Mouse (Mus musculus): ENCODE measurements at regions not wholly inside any gene's neighbourhood (a gene's known extent, or its start where the extent isn't known, plus 50 kb on each side); places are given as distances from the start of the nearest gene placed in this dataset.
A peak's percentile ranks its signal among the peaks of the same experiment; 100 is the strongest.
"Not testable (repeated sequence)": the region's sequence is repeated elsewhere in the genome, so short reads cannot be mapped to it uniquely, and the experiment has no call there.

- H3K4me1 ChIP-seq = no peaks in the 10 kb centered on the region
- WGBS = 63% methylated on average over 5 of the region's 5 CpGs
Observed at GRCm38 (mm10) chr8:96042335-96042734, 154.0 kb upstream of the Got2 start.

GRCm38 (mm10) chr8:96040216-96040615, 151.9 kb upstream of the Got2 start:
- H3K36me3 ChIP-seq = no peaks in the 10 kb centered on the region
- no peak overlapping the region for H3K27ac ChIP-seq (replicated peaks)
- 75% methylated on average over 1 of the region's 1 CpGs for WGBS
- DNase-seq (ENCODE audit: low spot score) = no peak
- H3K9me3 ChIP-seq (replicated peaks) = no peaks in the 10 kb centered on the region
- no peaks in the 10 kb centered on the region for H3K27me3 ChIP-seq (ENCODE audit: low read depth, poor library complexity, severe bottlenecking)
- H3K4me1 ChIP-seq = no peaks in the 10 kb centered on the region
- H3K4me3 ChIP-seq = no peak overlapping the region

More at GRCm38 (mm10) chr8:96042335-96042734, 154.0 kb upstream of the Got2 start:
- Histone ChIP-seq H3K9me3 (replicated peaks) (no peaks in the 10 kb centered on the region), H3K4me3 (no peak overlapping the region), H3K27me3 (ENCODE audit: low read depth, poor library complexity, severe bottlenecking) (no peaks in the 10 kb centered on the region), H3K27ac (replicated peaks) (no peak overlapping the region), H3K36me3 (no peaks in the 10 kb centered on the region)
- DNase-seq (ENCODE audit: low spot score) = no peak

GRCm38 (mm10) chr8:96018742-96019141, 130.4 kb upstream of the Got2 start:
- WGBS = 90% methylated on average over 3 of the region's 3 CpGs
- not testable (repeated sequence) for H3K9me3 ChIP-seq (replicated peaks); H3K27me3 ChIP-seq (ENCODE audit: low read depth, poor library complexity, severe bottlenecking); H3K36me3 ChIP-seq; H3K27ac ChIP-seq (replicated peaks); DNase-seq (ENCODE audit: low spot score); H3K4me3 ChIP-seq; H3K4me1 ChIP-seq

- H3K4me1 ChIP-seq = no peaks in the 10 kb centered on the region
- no peak overlapping the region for H3K27ac ChIP-seq (replicated peaks)
- H3K27me3 ChIP-seq (ENCODE audit: low read depth, poor library complexity, severe bottlenecking) = no peaks in the 10 kb centered on the region
- H3K9me3 ChIP-seq (replicated peaks) = no peaks in the 10 kb centered on the region
- H3K4me3 ChIP-seq = no peak overlapping the region
- no peaks in the 10 kb centered on the region for H3K36me3 ChIP-seq
- no peak for DNase-seq (ENCODE audit: low spot score)
- 71% methylated on average over 1 of the region's 1 CpGs for WGBS
Observed at GRCm38 (mm10) chr8:96012002-96012401, 123.7 kb upstream of the Got2 start.

GRCm38 (mm10) chr8:95991826-95992463, 103.6 kb upstream of the Got2 start:
- H3K4me1 ChIP-seq = peaks cover 7% of the 10 kb centered on the region
- 85% methylated on average over 8 of the region's 8 CpGs for WGBS

GRCm38 (mm10) chr8:95988616-95989380, 100.5 kb upstream of the Got2 start:
- H3K36me3 ChIP-seq = no peaks in the 10 kb centered on the region
- no peak overlapping the region for H3K4me3 ChIP-seq
- no peaks in the 10 kb centered on the region for H3K9me3 ChIP-seq (replicated peaks)
- H3K4me1 ChIP-seq = peaks cover 16% of the 10 kb centered on the region
- peaks cover 22% of the 10 kb centered on the region; the same call in 1 of the 2 replicates for H3K27me3 ChIP-seq (ENCODE audit: low read depth, poor library complexity, severe bottlenecking)
- 92% methylated on average over 4 of the region's 4 CpGs for WGBS
- no peak for DNase-seq (ENCODE audit: low spot score)
- no peak overlapping the region for H3K27ac ChIP-seq (replicated peaks)

More at GRCm38 (mm10) chr8:95991826-95992463, 103.6 kb upstream of the Got2 start:
- Histone ChIP-seq H3K27me3 (ENCODE audit: low read depth, poor library complexity, severe bottlenecking) (peaks cover 15% of the 10 kb centered on the region; the same call in 1 of the 2 replicates), H3K9me3 (replicated peaks) (no peaks in the 10 kb centered on the region), H3K4me3 (no peak overlapping the region), H3K27ac (replicated peaks) (no peak overlapping the region), H3K36me3 (no peaks in the 10 kb centered on the region)
- no peak for DNase-seq (ENCODE audit: low spot score)

GRCm38 (mm10) chr8:95987011-95987440, 98.7 kb upstream of the Got2 start:
- Histone ChIP-seq H3K4me3 (peak overlapping the region; percentile 46), H3K4me1 (peaks cover 16% of the 10 kb centered on the region), H3K9me3 (replicated peaks) (no peaks in the 10 kb centered on the region), H3K27ac (replicated peaks) (peak overlapping the region; percentile 63), H3K27me3 (ENCODE audit: low read depth, poor library complexity, severe bottlenecking) (peaks cover 22% of the 10 kb centered on the region; the same call in 1 of the 2 replicates), H3K36me3 (no peaks in the 10 kb centered on the region)
- 6% methylated on average over 10 of the region's 10 CpGs for WGBS
- DNase-seq (ENCODE audit: low spot score) = peak; percentile 42

- H3K27me3 ChIP-seq (ENCODE audit: low read depth, poor library complexity, severe bottlenecking) = peaks cover 22% of the 10 kb centered on the region; the same call in 1 of the 2 replicates
- WGBS = 22% methylated on average over 3 of the region's 3 CpGs
- H3K4me1 ChIP-seq = peaks cover 17% of the 10 kb centered on the region
- no peak for DNase-seq (ENCODE audit: low spot score)
- H3K36me3 ChIP-seq = no peaks in the 10 kb centered on the region
- no peaks in the 10 kb centered on the region for H3K9me3 ChIP-seq (replicated peaks)
- peak overlapping the region; percentile 63; the same call in 1 of the 2 replicates for H3K27ac ChIP-seq (replicated peaks)
- H3K4me3 ChIP-seq = peak overlapping the region; percentile 46
Observed at GRCm38 (mm10) chr8:95986410-95986809, 98.1 kb upstream of the Got2 start.

- peaks cover 28% of the 10 kb centered on the region for H3K4me1 ChIP-seq
- no peak overlapping the region for H3K27ac ChIP-seq (replicated peaks)
- H3K36me3 ChIP-seq = no peaks in the 10 kb centered on the region
- H3K27me3 ChIP-seq (ENCODE audit: low read depth, poor library complexity, severe bottlenecking) = peaks cover 22% of the 10 kb centered on the region; the same call in 1 of the 2 replicates
- WGBS = 79% methylated on average over 2 of the region's 2 CpGs
- H3K4me3 ChIP-seq = no peak overlapping the region
- no peaks in the 10 kb centered on the region for H3K9me3 ChIP-seq (replicated peaks)
- DNase-seq (ENCODE audit: low spot score) = no peak
Observed at GRCm38 (mm10) chr8:95983690-95984089, 95.3 kb upstream of the Got2 start.

- Histone ChIP-seq H3K9me3 (replicated peaks) (no peaks in the 10 kb centered on the region), H3K27ac (replicated peaks) (no peak overlapping the region), H3K36me3 (no peaks in the 10 kb centered on the region), H3K27me3 (ENCODE audit: low read depth, poor library complexity, severe bottlenecking) (peaks cover 8% of the 10 kb centered on the region; the same call in 1 of the 2 replicates), H3K4me1 (peaks cover 13% of the 10 kb centered on the region), H3K4me3 (no peak overlapping the region)
- no peak for DNase-seq (ENCODE audit: low spot score)
- 37% methylated on average over 2 of the region's 2 CpGs for WGBS
Observed at GRCm38 (mm10) chr8:95980405-95980804, 92.1 kb upstream of the Got2 start.

- Histone ChIP-seq H3K4me1 (peaks cover 13% of the 10 kb centered on the region), H3K36me3 (no peaks in the 10 kb centered on the region), H3K27me3 (ENCODE audit: low read depth, poor library complexity, severe bottlenecking) (no peaks in the 10 kb centered on the region), H3K27ac (replicated peaks) (no peak overlapping the region), H3K4me3 (no peak overlapping the region), H3K9me3 (replicated peaks) (no peaks in the 10 kb centered on the region)
- DNase-seq (ENCODE audit: low spot score) = no peak
- WGBS = 57% methylated on average over 6 of the region's 6 CpGs
Observed at GRCm38 (mm10) chr8:95979223-95979622, 90.9 kb upstream of the Got2 start.

- 26% methylated on average over 4 of the region's 4 CpGs for WGBS
- no peak for DNase-seq (ENCODE audit: low spot score)
- no peaks in the 10 kb centered on the region for H3K27me3 ChIP-seq (ENCODE audit: low read depth, poor library complexity, severe bottlenecking)
- H3K27ac ChIP-seq (replicated peaks) = no peak overlapping the region
- H3K9me3 ChIP-seq (replicated peaks) = no peaks in the 10 kb centered on the region
- H3K36me3 ChIP-seq = no peaks in the 10 kb centered on the region
- no peaks in the 10 kb centered on the region for H3K4me1 ChIP-seq
- no peak overlapping the region for H3K4me3 ChIP-seq
Observed at GRCm38 (mm10) chr8:95974889-95975288, 86.5 kb upstream of the Got2 start.

- H3K9me3 ChIP-seq (replicated peaks) = no peaks in the 10 kb centered on the region
- H3K27me3 ChIP-seq (ENCODE audit: low read depth, poor library complexity, severe bottlenecking) = no peaks in the 10 kb centered on the region
- no peak for DNase-seq (ENCODE audit: low spot score)
- H3K4me1 ChIP-seq = no peaks in the 10 kb centered on the region
- no peaks in the 10 kb centered on the region for H3K36me3 ChIP-seq
- H3K27ac ChIP-seq (replicated peaks) = no peak overlapping the region
- no peak overlapping the region for H3K4me3 ChIP-seq
- 67% methylated on average over 5 of the region's 5 CpGs for WGBS
Observed at GRCm38 (mm10) chr8:95974231-95974630, 85.9 kb upstream of the Got2 start.

Measured in midbrain, embryonic 10.5 days (tissue).